Mouse (Mus musculus) ES-Bruce4 (cell line): ENCODE data around the gene Arhgap23. TPM values are rescaled to one million over a fixed set of nuclear protein-coding genes. Genes with fewer than 3 reads are reported as not detected.

Experiments
- H3K27ac ChIP-seq: 2 replicates; pipeline ENCODE4 v1.5.1; 2012; ENCODE audit warnings: low read length, inconsistent platforms; ENCODE audit not compliant: insufficient read depth
- H3K27me3 ChIP-seq: 2 replicates; pipeline ENCODE4 v1.6.1; 2012; ENCODE audit warnings: mild to moderate bottlenecking, low read length, inconsistent platforms; ENCODE audit not compliant: control insufficient read depth, poor library complexity, insufficient read depth, severe bottlenecking
- H3K36me3 ChIP-seq: 2 replicates; pipeline ENCODE4 v1.6.1; 2012; ENCODE audit warnings: inconsistent platforms, mild to moderate bottlenecking, low read length, moderate library complexity; ENCODE audit not compliant: control insufficient read depth, poor library complexity, insufficient read depth, severe bottlenecking
- H3K4me1 ChIP-seq: one replicate; pipeline ENCODE4 v1.8.1; 2011; ENCODE audit warnings: low read length; ENCODE audit not compliant: control insufficient read depth, insufficient read depth
- H3K4me3 ChIP-seq: 2 replicates; pipeline ENCODE4 v1.5.1; 2011; ENCODE audit warnings: low read depth, mild to moderate bottlenecking, low read length
- H3K9ac ChIP-seq: 2 replicates; pipeline ENCODE4 v1.6.1; 2012; ENCODE audit warnings: low read depth, mild to moderate bottlenecking, inconsistent platforms; ENCODE audit not compliant: poor library complexity, severe bottlenecking
- H3K9me3 ChIP-seq: replicated peaks from 2 replicates; pipeline ENCODE4 v1.6.1; 2012; ENCODE audit warnings: mild to moderate bottlenecking, low read length, inconsistent platforms; ENCODE audit not compliant: control insufficient read depth, poor library complexity, insufficient read depth, severe bottlenecking
- CTCF ChIP-seq: IDR thresholded peaks from one replicate; pipeline ENCODE4 v1.8.1; 2011; ENCODE audit warnings: low read depth, low read length
- EP300 ChIP-seq: IDR thresholded peaks from 2 replicates; pipeline ENCODE4 v1.6.1; 2011; ENCODE audit warnings: low read depth, low read length; ENCODE audit not compliant: insufficient read depth
- POLR2A ChIP-seq: IDR thresholded peaks from one replicate; pipeline ENCODE4 v1.8.1; 2011; ENCODE audit warnings: low read length; ENCODE audit not compliant: insufficient read depth
- polyA plus RNA-seq: library from polyadenylated mRNA; stranded (reverse); fragments of >200 nt; gene quantifications from 2 replicates; pipeline ENCODE4 v1.2.4, GENCODE M21; 2011; ENCODE audit warnings: low read depth; ENCODE audit not compliant: missing spikeins, insufficient read depth, insufficient read length

Arhgap23 gene
- polyA plus RNA-seq = 30.3 and 32.5 TPM in 2 replicates

DNA sequence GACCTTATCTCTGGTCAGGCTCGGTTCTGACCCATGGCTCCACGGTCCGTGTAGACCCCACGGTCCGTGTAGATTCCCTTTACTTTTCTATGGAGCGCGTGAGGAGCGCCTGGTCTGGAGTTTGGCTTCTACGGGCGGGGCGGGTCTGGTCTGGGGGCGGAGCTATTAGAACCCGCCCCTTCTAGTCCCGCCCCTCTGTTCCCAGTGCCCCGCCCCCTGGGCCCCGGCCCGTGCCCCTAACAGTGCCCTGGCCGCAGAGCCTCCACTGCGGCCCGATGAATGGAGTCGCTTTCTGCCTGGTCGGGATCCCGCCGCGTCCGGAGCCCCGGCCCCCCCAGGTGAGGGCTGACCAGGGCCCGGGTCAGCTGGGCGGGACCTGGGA, at the start of gene Arhgap23:
Gene Arhgap23, plus strand, starts transcription at position 204 of the 382 bp plus-strand sequence.
- peak within 1 kb of the TSS; percentile 79 for H3K4me3 ChIP-seq
- no peaks in the 10 kb centered on the region for H3K27me3 ChIP-seq
- no peaks in the 10 kb centered on the region for H3K9me3 ChIP-seq
- peak within 1 kb of the TSS; percentile 63 for H3K27ac ChIP-seq
- no peaks in the 10 kb centered on the region for H3K36me3 ChIP-seq
- TF ChIP-seq CTCF (no peak), POLR2A (peak; percentile 70), EP300 (no peak)
- peaks cover 7% of the 10 kb centered on the region for H3K4me1 ChIP-seq
- peak within 1 kb of the TSS; percentile 87 for H3K9ac ChIP-seq

GRCm38 (mm10) chr11:97365556-97365955, 49.8 kb upstream of the Arhgap23 start:
- TF ChIP-seq POLR2A (no peak), EP300 (no peak), CTCF (no peak)
- no peaks in the 10 kb centered on the region for H3K9me3 ChIP-seq
- H3K4me1 ChIP-seq = no peaks in the 10 kb centered on the region
- no peak overlapping the region for H3K4me3 ChIP-seq
- no peak overlapping the region for H3K27ac ChIP-seq
- H3K36me3 ChIP-seq = no peaks in the 10 kb centered on the region
- no peaks in the 10 kb centered on the region for H3K27me3 ChIP-seq
- no peak overlapping the region for H3K9ac ChIP-seq

GRCm38 (mm10) chr11:97368501-97368900, 46.8 kb upstream of the Arhgap23 start:
- H3K27me3 ChIP-seq = no peaks in the 10 kb centered on the region
- no peak overlapping the region for H3K4me3 ChIP-seq
- no peaks in the 10 kb centered on the region for H3K4me1 ChIP-seq
- H3K27ac ChIP-seq = no peak overlapping the region
- TF ChIP-seq EP300 (no peak), CTCF (no peak), POLR2A (no peak)
- H3K36me3 ChIP-seq = no peaks in the 10 kb centered on the region
- no peaks in the 10 kb centered on the region for H3K9me3 ChIP-seq
- H3K9ac ChIP-seq = no peak overlapping the region

DNA sequence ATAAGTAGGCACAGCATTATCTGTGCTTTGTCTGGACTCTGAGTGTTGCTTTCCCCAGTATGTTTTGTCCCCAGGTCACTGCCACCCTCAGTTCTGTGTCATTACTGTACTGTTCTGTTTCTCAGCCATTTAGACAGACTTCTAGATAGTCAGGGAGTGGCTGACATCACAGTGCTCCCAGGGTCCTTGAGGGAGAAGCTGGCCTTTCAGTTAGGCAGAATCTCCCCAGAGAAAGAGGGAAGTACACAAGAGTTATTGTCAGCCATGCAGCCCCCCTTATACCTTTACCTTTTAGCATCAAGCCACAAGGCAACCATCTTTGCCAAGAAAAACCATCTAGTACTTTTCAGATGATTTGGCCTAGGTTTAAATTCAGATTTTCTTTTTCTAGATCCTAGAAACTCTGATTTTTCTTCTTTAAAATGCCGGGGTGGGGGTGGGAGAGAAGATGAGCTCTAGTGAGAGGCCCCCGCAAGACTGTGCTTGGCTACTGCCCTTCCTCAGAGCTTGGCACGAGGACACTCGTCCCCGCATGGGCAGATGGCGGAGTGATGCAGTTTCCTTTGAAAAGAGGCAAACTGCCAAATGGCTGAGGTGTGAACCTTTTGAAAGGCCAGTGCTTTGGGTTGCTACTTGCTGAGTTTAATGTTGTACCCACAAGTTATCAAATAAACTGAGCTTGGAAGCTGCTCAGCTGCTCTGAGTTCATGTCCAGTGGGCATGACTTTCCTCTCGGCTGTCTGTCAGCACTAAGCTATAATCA, 44.8 kb upstream of the Arhgap23 start:
- peaks cover 5% of the 10 kb centered on the region; the same call in 1 of the 2 replicates for H3K36me3 ChIP-seq
- H3K4me1 ChIP-seq = no peaks in the 10 kb centered on the region
- no peak for TF ChIP-seq POLR2A
- H3K9ac ChIP-seq = no peak overlapping the region
- no peaks in the 10 kb centered on the region for H3K27me3 ChIP-seq
- no peak overlapping the region for H3K4me3 ChIP-seq
- H3K9me3 ChIP-seq = no peaks in the 10 kb centered on the region
- H3K27ac ChIP-seq = no peak overlapping the region

- Histone ChIP-seq H3K27me3 (no peaks in the 10 kb centered on the region), H3K27ac (no peak overlapping the region), H3K9me3 (no peaks in the 10 kb centered on the region), H3K9ac (no peak overlapping the region), H3K4me1 (no peaks in the 10 kb centered on the region), H3K4me3 (no peak overlapping the region), H3K36me3 (peaks cover 7% of the 10 kb centered on the region; the same call in 1 of the 2 replicates)
- TF ChIP-seq POLR2A (no peak), EP300 (no peak), CTCF (no peak)
These were observed 43.0 kb upstream of the Arhgap23 start for GRCm38 (mm10) chr11:97372159-97372864.

- H3K9ac ChIP-seq = no peak overlapping the region
- TF ChIP-seq CTCF (no peak), EP300 (no peak), POLR2A (no peak)
- no peaks in the 10 kb centered on the region for H3K9me3 ChIP-seq
- H3K27me3 ChIP-seq = no peaks in the 10 kb centered on the region
- peaks cover 10% of the 10 kb centered on the region; the same call in 1 of the 2 replicates for H3K36me3 ChIP-seq
- no peak overlapping the region for H3K27ac ChIP-seq
- no peak overlapping the region for H3K4me3 ChIP-seq
- H3K4me1 ChIP-seq = no peaks in the 10 kb centered on the region
These were observed 41.9 kb upstream of the Arhgap23 start for GRCm38 (mm10) chr11:97373402-97373801.
